Mouse (Mus musculus): ENCODE data around the gene Serpina1e.

Serpina1e gene

GRCm38 (mm10) chr12:103958798-103959197 is at the start of gene Serpina1e:
Gene Serpina1e, minus strand, starts transcription at chr12:103958975.
- DNase-seq = no peak

- no peak for DNase-seq
Observed at GRCm38 (mm10) chr12:104004689-104005088, 45.9 kb upstream of the Serpina1e start.

GRCm38 (mm10) chr12:104003238-104003612 is 44.5 kb upstream of the Serpina1e start:
- DNase-seq = no peak

- DNase-seq = peak; percentile 29
Observed at GRCm38 (mm10) chr12:104002569-104003237, 43.9 kb upstream of the Serpina1e start.

- DNase-seq = no peak
Observed at GRCm38 (mm10) chr12:104000594-104000993, 41.8 kb upstream of the Serpina1e start.

- DNase-seq = no peak
Observed at GRCm38 (mm10) chr12:103999611-104000010, 40.8 kb upstream of the Serpina1e start.

GRCm38 (mm10) chr12:103996513-103996912 is 37.7 kb upstream of the Serpina1e start:
- DNase-seq = no peak

- peak; percentile 80 for DNase-seq
Observed at GRCm38 (mm10) chr12:103995292-103996072, 36.7 kb upstream of the Serpina1e start.

GRCm38 (mm10) chr12:103992945-103993344 is 34.2 kb upstream of the Serpina1e start:
- no peak for DNase-seq

- no peak for DNase-seq
Observed at GRCm38 (mm10) chr12:103989857-103990256, 31.1 kb upstream of the Serpina1e start, which contains the start of gene Serpina11. Gene Serpina11, minus strand, starts transcription at chr12:103989957.

- no peak for DNase-seq
Observed at GRCm38 (mm10) chr12:103989514-103989767, 30.7 kb upstream of the Serpina1e start.

GRCm38 (mm10) chr12:103988754-103989513 is 30.2 kb upstream of the Serpina1e start:
- no peak for DNase-seq

- no peak for DNase-seq
Observed at GRCm38 (mm10) chr12:103985868-103986267, 27.1 kb upstream of the Serpina1e start.

GRCm38 (mm10) chr12:103984935-103985334 is 26.2 kb upstream of the Serpina1e start:
- peak; percentile 76 for DNase-seq

- DNase-seq = no peak
Observed at GRCm38 (mm10) chr12:103981646-103982360, 23.0 kb upstream of the Serpina1e start.

- no peak for DNase-seq
Observed at GRCm38 (mm10) chr12:103978294-103978693, 19.5 kb upstream of the Serpina1e start.

- DNase-seq = peak; percentile 37
Observed at GRCm38 (mm10) chr12:103977846-103978245, 19.1 kb upstream of the Serpina1e start.

- no peak for DNase-seq
Observed at GRCm38 (mm10) chr12:103977060-103977459, 18.3 kb upstream of the Serpina1e start.

- DNase-seq = no peak
Observed at GRCm38 (mm10) chr12:103971080-103971479, 12.3 kb upstream of the Serpina1e start.

- no peak for DNase-seq
Observed at GRCm38 (mm10) chr12:103969577-103970116, 10.9 kb upstream of the Serpina1e start.

GRCm38 (mm10) chr12:103966761-103967160 is 8.0 kb upstream of the Serpina1e start:
- DNase-seq = no peak

- no peak for DNase-seq
Observed at GRCm38 (mm10) chr12:103963288-103963687, 4.5 kb upstream of the Serpina1e start.

- DNase-seq = no peak
Observed at GRCm38 (mm10) chr12:103962860-103963259, 4.1 kb upstream of the Serpina1e start.

Data from kidney, postnatal 10 days (tissue).